In genomic region chr2:155050504-155051236, GRCm38 (mm10) we compare ENCODE assay signal across 8 mouse cellular contexts. TPM values are rescaled to one million over a fixed set of nuclear protein-coding genes. Genes with fewer than 3 reads are reported as not detected.
A peak's percentile ranks its signal among the peaks of the same experiment; 100 is the strongest.
DNase-seq lines count a peak whose midpoint lies in the region; ATAC-seq and TF ChIP-seq lines count a peak whose summit lies in the region.

No protein-coding gene starts in this region.

- no peaks in the 10 kb centered on the region for H3K9me3 ChIP-seq in erythroblast, embryonic 14.5 days (ENCODE audit: control insufficient read depth, low read length)
- H3K9me3 ChIP-seq in heart, embryonic 13.5 days = no peaks in the 10 kb centered on the region
- H3K9me3 ChIP-seq in liver, embryonic 12.5 days (replicated peaks) = no peaks in the 10 kb centered on the region
- no peaks in the 10 kb centered on the region for H3K9me3 ChIP-seq in stomach, embryonic 15.5 days

- peak overlapping the region; percentile 31 for H3K4me3 ChIP-seq in C2C12 (ENCODE audit: insufficient read depth, poor library complexity, severe bottlenecking)
- peak overlapping the region; percentile 67 for H3K4me3 ChIP-seq in erythroblast, embryonic 14.5 days (replicated peaks)
- peak overlapping the region; percentile 60 for H3K4me3 ChIP-seq in heart, embryonic 13.5 days
- H3K4me3 ChIP-seq in liver, embryonic 12.5 days = peak overlapping the region; percentile 63
- H3K4me3 ChIP-seq in stomach, embryonic 15.5 days (replicated peaks) = peak overlapping the region; percentile 47

- peak overlapping the region; percentile 89 for H3K4me2 ChIP-seq in heart, embryonic 13.5 days
- H3K4me2 ChIP-seq in liver, embryonic 12.5 days = peak overlapping the region; percentile 90
- H3K4me2 ChIP-seq in stomach, embryonic 15.5 days = peak overlapping the region; percentile 74

- no peak for TF ChIP-seq CTCF in C2C12 (IDR thresholded peaks at IDR 0.05; ENCODE audit: control insufficient read depth, insufficient read depth, insufficient read length)
- TF ChIP-seq CTCF in brain, embryonic 14.5 days (IDR thresholded peaks at IDR 0.05; ENCODE audit: borderline replicate concordance, extremely low read depth, insufficient read depth, insufficient read length) = no peak

- H3K36me3 ChIP-seq in C2C12 (ENCODE audit: control insufficient read depth, insufficient read depth) = no peaks in the 10 kb centered on the region
- H3K36me3 ChIP-seq in erythroblast, embryonic 14.5 days (ENCODE audit: control insufficient read depth) = no peaks in the 10 kb centered on the region
- no peaks in the 10 kb centered on the region for H3K36me3 ChIP-seq in heart, embryonic 13.5 days
- H3K36me3 ChIP-seq in liver, embryonic 12.5 days = no peaks in the 10 kb centered on the region
- H3K36me3 ChIP-seq in stomach, embryonic 15.5 days = no peaks in the 10 kb centered on the region

- no peaks in the 10 kb centered on the region for H3K79me2 ChIP-seq in C2C12 (ENCODE audit: control insufficient read depth, insufficient read depth)

- 2% methylated on average over 45 of the region's 45 CpGs for WGBS in heart, embryonic 13.5 days
- WGBS in liver, embryonic 12.5 days (ENCODE audit: insufficient replicate concordance) = 1% methylated on average over 45 of the region's 45 CpGs
- WGBS in stomach, embryonic 15.5 days = under 1% methylated on average over 45 of the region's 45 CpGs

- peaks cover 30% of the 10 kb centered on the region for H3K4me1 ChIP-seq in erythroblast, embryonic 14.5 days (ENCODE audit: control insufficient read depth)
- H3K4me1 ChIP-seq in heart, embryonic 13.5 days = peaks cover 22% of the 10 kb centered on the region
- H3K4me1 ChIP-seq in liver, embryonic 12.5 days = peaks cover 24% of the 10 kb centered on the region
- peaks cover 11% of the 10 kb centered on the region; the same call in 1 of the 2 replicates for H3K4me1 ChIP-seq in stomach, embryonic 15.5 days

- peak; percentile 98 for DNase-seq in brain, embryonic 14.5 days (ENCODE audit: low read depth)
- DNase-seq in kidney, postnatal 10 days = peak; percentile 97
- peak; percentile 91 to 94 for DNase-seq in natural killer cell, adult 2 months (ENCODE audit: low spot score in 2 of 2)

- ATAC-seq in heart, embryonic 13.5 days (ENCODE audit: extremely low read depth, insufficient number of reproducible peaks, low FRiP score, low TSS enrichment) = peak; percentile 94
- peak; percentile 94 for ATAC-seq in liver, embryonic 12.5 days
- ATAC-seq in stomach, embryonic 15.5 days (ENCODE audit: insufficient read depth, low FRiP score, low read depth) = peak; percentile 92

- H3K27me3 ChIP-seq in C2C12 (ENCODE audit: control insufficient read depth, insufficient read depth, insufficient read length) = no peaks in the 10 kb centered on the region
- H3K27me3 ChIP-seq in erythroblast, embryonic 14.5 days (ENCODE audit: control insufficient read depth) = no peaks in the 10 kb centered on the region
- no peaks in the 10 kb centered on the region for H3K27me3 ChIP-seq in heart, embryonic 13.5 days (replicated peaks)
- 0 out of 2 replicates have a peak, but pooled peaks cover 3% of the 10 kb centered on the region for H3K27me3 ChIP-seq in liver, embryonic 12.5 days (replicated peaks)
- H3K27me3 ChIP-seq in stomach, embryonic 15.5 days (replicated peaks) = no peaks in the 10 kb centered on the region

- peak overlapping the region; percentile 69 for H3K27ac ChIP-seq in heart, embryonic 13.5 days (replicated peaks)
- H3K27ac ChIP-seq in liver, embryonic 12.5 days = peak overlapping the region; percentile 78
- peak overlapping the region; percentile 84 for H3K27ac ChIP-seq in stomach, embryonic 15.5 days

- TF ChIP-seq POLR2A in brain, embryonic 14.5 days (IDR thresholded peaks at IDR 0.05; ENCODE audit: borderline replicate concordance, extremely low read depth, insufficient read depth, insufficient read length, poor library complexity, severe bottlenecking) = peak; percentile 98

- peak overlapping the region; percentile 83 for H3K9ac ChIP-seq in heart, embryonic 13.5 days
- H3K9ac ChIP-seq in liver, embryonic 12.5 days = peak overlapping the region; percentile 78
- H3K9ac ChIP-seq in stomach, embryonic 15.5 days = peak overlapping the region; percentile 6; the same call in 1 of the 2 replicates

- peak overlapping the region; percentile 12 for H3ac ChIP-seq in C2C12 (ENCODE audit: control insufficient read depth, insufficient read length, low read depth)

- no peaks in the 10 kb centered on the region for H3K79me3 ChIP-seq in C2C12 (ENCODE audit: low read depth)

TF ChIP-seq in C2C12, 6 proteins besides CTCF, POLR2A, EP300 and RAD21:
- TF ChIP-seq MAX (IDR thresholded peaks at IDR 0.05) (no peak), MYOG (IDR thresholded peaks at IDR 0.05; ENCODE audit: control insufficient read depth, extremely low read depth, insufficient read length) (no peak), MYOD1 (IDR thresholded peaks at IDR 0.05; ENCODE audit: control insufficient read depth, insufficient read length, low read depth) (peak; percentile 97)

RNA-seq across cellular contexts. Expression of gene Ahcy, which starts 23.6 kb away (rescaled TPM):
- 127 TPM for polyA plus RNA-seq in C2C12 (2012; fragmentation: generic; extraction: Trizol)
- polyA plus RNA-seq in brain, embryonic 14.5 days (2012; rRNA removed) = 73.0 and 87.3 TPM in 2 replicates
- 0.48 and 0.59 TPM in 2 replicates for polyA plus RNA-seq in erythroblast, embryonic 14.5 days (2012)
- 47.5 and 49.4 TPM in 2 replicates for polyA plus RNA-seq in heart, embryonic 13.5 days (2015; fragmentation: Nextera tagmentation; extraction: Ambion mirVana)
- 65.4 and 67.1 TPM in 2 replicates for polyA plus RNA-seq in liver, embryonic 12.5 days (2016; fragmentation: Nextera tagmentation; extraction: Ambion mirVana)
- 63.5 and 72.9 TPM in 2 replicates for polyA plus RNA-seq in stomach, embryonic 15.5 days (2015; fragmentation: Nextera tagmentation; extraction: Ambion mirVana)

RNA-seq across cellular contexts. Expression of gene Gm14226, which starts 32.6 kb away (rescaled TPM):
- not detected for polyA plus RNA-seq in C2C12 (2012; fragmentation: generic; extraction: Trizol)
- polyA plus RNA-seq in brain, embryonic 14.5 days (2012; rRNA removed) = 0.15 and 0.24 TPM in 2 replicates
- polyA plus RNA-seq in erythroblast, embryonic 14.5 days (2012) = not detected in 2 replicates
- polyA plus RNA-seq in heart, embryonic 13.5 days (2015; fragmentation: Nextera tagmentation; extraction: Ambion mirVana) = 0.37 and 0.53 TPM in 2 replicates
- polyA plus RNA-seq in liver, embryonic 12.5 days (2016; fragmentation: Nextera tagmentation; extraction: Ambion mirVana) = 0.53 and 0.62 TPM in 2 replicates
- 2.6 and 3.1 TPM in 2 replicates for polyA plus RNA-seq in stomach, embryonic 15.5 days (2015; fragmentation: Nextera tagmentation; extraction: Ambion mirVana)

Comparison
In these comparisons a context has a peak if more than half of its experiments do, and no peak if none do; other contexts are left out.
1. Peak in every context shown above with its lines: DNase-seq, ATAC-seq, H3K4me3 ChIP-seq and H3K27ac ChIP-seq.
2. H3K9ac ChIP-seq: peak in every context shown above with its lines; median percentile 83 in heart, embryonic 13.5 days; 78 in liver, embryonic 12.5 days; 6 in stomach, embryonic 15.5 days.
3. RNA of gene Ahcy, which starts 23.6 kb away (polyA plus RNA-seq): 127 TPM in C2C12 (single experiment), 73.0 to 87.3 TPM in brain, embryonic 14.5 days, 65.4 to 67.1 TPM in liver, embryonic 12.5 days, 63.5 to 72.9 TPM in stomach, embryonic 15.5 days and 47.5 to 49.4 TPM in heart, embryonic 13.5 days; 0.48 to 0.59 TPM in erythroblast, embryonic 14.5 days; every median in the first group is over 10 times any median in the second.